Mouse (Mus musculus): ENCODE results near the gene Atp2b4. TPM values are rescaled to one million over a fixed set of nuclear protein-coding genes. Genes with fewer than 3 reads are reported as not detected.

The Atp2b4 gene
- total and polyA plus RNA-seq, 3 experiments = 6.6 to 22.3 (median 21.3) TPM

DNA sequence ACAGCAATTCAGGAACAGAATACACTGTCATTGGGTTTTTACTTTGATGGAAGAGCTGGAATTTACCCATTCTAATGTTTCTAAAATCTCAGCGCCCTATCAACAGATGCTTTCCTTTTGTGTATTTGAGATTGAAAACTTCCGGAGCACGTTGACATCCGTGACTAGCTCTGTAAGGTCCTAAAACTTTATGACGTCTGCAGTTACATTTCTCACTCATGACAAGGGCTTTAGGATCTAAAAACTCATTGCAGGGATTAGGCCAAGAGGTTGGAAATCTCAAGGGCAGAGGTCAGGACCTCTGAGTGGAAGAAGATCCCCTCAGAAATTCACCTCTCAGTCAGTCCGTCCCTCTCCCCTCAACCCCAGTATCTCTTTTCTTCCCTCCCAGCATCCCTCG lies 112.5 kb downstream of the Atp2b4 start:
- Histone ChIP-seq H3K9ac (ENCODE audit: low read depth, low read length) (no peak overlapping the region), H3K79me2 (replicated peaks; ENCODE audit: control insufficient read depth, insufficient read depth, low read length) (no peaks in the 10 kb centered on the region), H3K4me3 (no peak overlapping the region), H3K27me3 (ENCODE audit: control insufficient read depth, insufficient read depth, low read length) (no peaks in the 10 kb centered on the region), H3K27ac (no peak overlapping the region), H3K4me1 (ENCODE audit: control insufficient read depth, insufficient read depth, low read length) (peaks cover 2% of the 10 kb centered on the region), H3K36me3 (ENCODE audit: control insufficient read depth, insufficient read depth, low read length) (peaks cover 2% of the 10 kb centered on the region; the same call in 1 of the 2 replicates)
- intact Hi-C loops (cut with DNase I) = no loop called here
- DNase-seq = no peak
- TF ChIP-seq POLR2A (IDR thresholded peaks at IDR 0.05; ENCODE audit: insufficient read depth, low read depth, low read length) (no peak), CTCF (IDR thresholded peaks at IDR 0.05) (no peak), EP300 (IDR thresholded peaks at IDR 0.05; ENCODE audit: insufficient read depth, low read depth, low read length) (no peak)
- 72% methylated on average over 7 of the region's 7 CpGs for WGBS

DNA sequence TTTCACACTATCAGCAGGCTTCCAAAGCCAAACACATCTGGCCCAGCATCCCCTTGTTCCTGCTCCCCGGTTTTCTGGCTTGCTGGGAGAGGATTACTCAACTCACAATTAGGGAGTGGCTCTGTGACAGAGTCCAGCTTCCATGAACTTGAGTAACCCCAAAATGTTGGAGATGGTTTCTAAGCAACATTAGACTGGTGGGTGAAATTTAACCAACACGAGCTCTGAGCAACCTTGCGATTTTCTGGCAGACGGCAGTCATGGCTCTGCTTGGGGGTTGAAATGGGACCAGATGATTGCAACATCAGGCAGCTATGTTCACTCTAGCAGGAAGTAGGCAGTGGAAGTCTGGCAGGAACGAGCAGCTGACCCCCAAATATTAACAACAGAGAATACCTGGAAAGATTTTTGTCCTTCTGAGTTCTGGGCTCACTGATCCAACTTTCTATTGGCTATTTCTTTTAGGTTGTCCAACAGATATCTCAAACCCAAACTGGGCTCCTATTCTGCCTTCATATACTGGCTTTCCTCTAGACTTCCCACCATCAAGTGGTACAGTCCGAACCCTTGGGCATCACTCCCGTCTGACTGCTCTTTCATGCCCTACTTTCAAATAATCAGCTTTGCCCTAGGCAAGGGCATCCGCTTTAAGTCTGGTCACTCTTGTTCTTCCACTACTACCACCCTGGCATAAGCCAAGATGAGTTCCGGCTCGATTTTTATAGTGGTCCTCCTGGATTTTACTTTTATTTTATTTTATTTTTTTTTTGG lies 114.9 kb downstream of the Atp2b4 start:
- H3K4me3 ChIP-seq = no peak overlapping the region
- peak; percentile 67 to 85 for DNase-seq
- H3K4me1 ChIP-seq (ENCODE audit: control insufficient read depth, insufficient read depth, low read length) = peaks cover 2% of the 10 kb centered on the region
- 53% methylated on average over 10 of the region's 10 CpGs for WGBS
- peak overlapping the region; percentile 57 for H3K27ac ChIP-seq
- no peak for TF ChIP-seq POLR2A (IDR thresholded peaks at IDR 0.05; ENCODE audit: insufficient read depth, low read depth, low read length)
- no peak for TF ChIP-seq CTCF (IDR thresholded peaks at IDR 0.05)
- TF ChIP-seq EP300 (IDR thresholded peaks at IDR 0.05; ENCODE audit: insufficient read depth, low read depth, low read length) = peak; percentile 62; the same call in 1 of the 2 replicates
- H3K79me2 ChIP-seq (replicated peaks; ENCODE audit: control insufficient read depth, insufficient read depth, low read length) = no peaks in the 10 kb centered on the region
- H3K9ac ChIP-seq (ENCODE audit: low read depth, low read length) = no peak overlapping the region
- intact Hi-C loops (cut with DNase I) = no loop called here
- H3K27me3 ChIP-seq (ENCODE audit: control insufficient read depth, insufficient read depth, low read length) = no peaks in the 10 kb centered on the region
- H3K36me3 ChIP-seq (ENCODE audit: control insufficient read depth, insufficient read depth, low read length) = peaks cover 2% of the 10 kb centered on the region; the same call in 1 of the 2 replicates

DNA sequence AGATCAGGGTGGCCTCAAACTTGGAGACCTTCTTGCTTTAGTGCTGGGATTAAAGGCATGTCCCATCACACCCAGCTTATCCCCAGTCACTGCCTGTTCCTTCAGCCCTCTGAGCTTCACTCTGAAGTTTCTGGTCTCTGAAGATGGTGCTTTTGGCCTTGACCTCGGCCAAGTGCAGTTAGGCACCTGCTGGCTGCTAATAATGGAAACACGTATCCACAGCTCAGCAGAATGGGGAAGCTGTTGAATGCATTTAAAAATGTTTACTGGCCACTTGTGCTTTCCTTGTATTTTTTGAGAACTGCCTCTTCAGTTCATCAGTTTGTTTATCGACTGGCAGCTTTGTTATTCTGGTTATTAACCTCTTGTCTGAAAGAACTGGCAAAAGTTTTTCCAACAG lies 129.0 kb downstream of the Atp2b4 start:
- Histone ChIP-seq H3K4me1 (ENCODE audit: control insufficient read depth, insufficient read depth, low read length) (no peaks in the 10 kb centered on the region), H3K36me3 (ENCODE audit: control insufficient read depth, insufficient read depth, low read length) (no peaks in the 10 kb centered on the region), H3K4me3 (no peak overlapping the region), H3K79me2 (replicated peaks; ENCODE audit: control insufficient read depth, insufficient read depth, low read length) (no peaks in the 10 kb centered on the region), H3K27me3 (ENCODE audit: control insufficient read depth, insufficient read depth, low read length) (no peaks in the 10 kb centered on the region), H3K9ac (ENCODE audit: low read depth, low read length) (no peak overlapping the region), H3K27ac (no peak overlapping the region)
- WGBS = 61% methylated on average over 3 of the region's 3 CpGs
- DNase-seq = no peak
- intact Hi-C loops (cut with DNase I) = no loop called here
- TF ChIP-seq CTCF (IDR thresholded peaks at IDR 0.05) (no peak), POLR2A (IDR thresholded peaks at IDR 0.05; ENCODE audit: insufficient read depth, low read depth, low read length) (no peak), EP300 (IDR thresholded peaks at IDR 0.05; ENCODE audit: insufficient read depth, low read depth, low read length) (no peak)

DNA sequence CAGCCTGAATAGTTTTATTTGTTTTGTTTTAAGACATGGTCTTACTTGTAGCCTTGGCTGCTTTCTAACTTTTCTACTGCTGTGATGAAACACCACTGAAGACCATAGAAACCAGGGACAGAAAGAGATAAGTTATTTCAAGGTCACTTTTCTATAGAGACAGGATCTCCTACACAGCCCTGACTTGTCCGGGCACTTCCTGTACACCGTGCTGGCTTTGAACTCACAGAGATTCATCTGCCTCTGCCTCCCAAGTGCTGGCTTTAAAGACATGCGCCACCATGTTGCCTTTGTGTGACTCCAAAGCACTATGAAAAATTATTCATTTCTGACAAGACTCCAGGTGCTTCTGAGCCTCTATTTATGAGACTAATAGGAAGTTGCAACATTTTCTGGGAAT lies 129.6 kb downstream of the Atp2b4 start:
- H3K36me3 ChIP-seq (ENCODE audit: control insufficient read depth, insufficient read depth, low read length) = no peaks in the 10 kb centered on the region
- no peak overlapping the region for H3K27ac ChIP-seq
- TF ChIP-seq CTCF (IDR thresholded peaks at IDR 0.05) = no peak
- TF ChIP-seq EP300 (IDR thresholded peaks at IDR 0.05; ENCODE audit: insufficient read depth, low read depth, low read length) = no peak
- no peak for TF ChIP-seq POLR2A (IDR thresholded peaks at IDR 0.05; ENCODE audit: insufficient read depth, low read depth, low read length)
- H3K79me2 ChIP-seq (replicated peaks; ENCODE audit: control insufficient read depth, insufficient read depth, low read length) = no peaks in the 10 kb centered on the region
- 59% methylated on average over 3 of the region's 3 CpGs for WGBS
- no peak overlapping the region for H3K4me3 ChIP-seq
- no peaks in the 10 kb centered on the region for H3K4me1 ChIP-seq (ENCODE audit: control insufficient read depth, insufficient read depth, low read length)
- no peaks in the 10 kb centered on the region for H3K27me3 ChIP-seq (ENCODE audit: control insufficient read depth, insufficient read depth, low read length)
- intact Hi-C loops (cut with DNase I) = no loop called here
- no peak overlapping the region for H3K9ac ChIP-seq (ENCODE audit: low read depth, low read length)
- no peak for DNase-seq

DNA sequence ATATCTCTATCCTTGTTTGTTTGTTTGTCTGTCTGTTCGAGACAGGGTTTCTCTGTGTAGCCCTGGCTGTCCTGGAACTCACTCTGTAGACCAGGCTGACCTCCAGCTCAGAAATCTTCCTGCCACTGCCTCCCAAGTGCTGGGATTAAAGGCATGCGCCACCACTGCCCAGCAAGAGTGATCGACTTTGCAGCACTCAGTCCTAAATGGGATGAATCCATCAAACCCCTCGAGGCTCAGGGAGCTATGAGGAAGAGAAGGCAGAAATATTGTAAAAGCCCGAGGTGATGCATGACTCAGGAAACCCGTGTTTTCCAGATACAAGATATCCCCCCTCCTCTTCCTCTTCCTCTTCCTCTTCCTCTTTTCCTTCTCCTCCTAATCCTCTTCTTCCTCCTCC lies 130.1 kb downstream of the Atp2b4 start:
- intact Hi-C loops (cut with DNase I) = no loop called here
- no peaks in the 10 kb centered on the region for H3K27me3 ChIP-seq (ENCODE audit: control insufficient read depth, insufficient read depth, low read length)
- no peak overlapping the region for H3K9ac ChIP-seq (ENCODE audit: low read depth, low read length)
- WGBS = 62% methylated on average over 6 of the region's 6 CpGs
- DNase-seq = no peak
- no peaks in the 10 kb centered on the region for H3K4me1 ChIP-seq (ENCODE audit: control insufficient read depth, insufficient read depth, low read length)
- no peak overlapping the region for H3K4me3 ChIP-seq
- no peaks in the 10 kb centered on the region for H3K79me2 ChIP-seq (replicated peaks; ENCODE audit: control insufficient read depth, insufficient read depth, low read length)
- no peak overlapping the region for H3K27ac ChIP-seq
- TF ChIP-seq CTCF (IDR thresholded peaks at IDR 0.05) = no peak
- no peaks in the 10 kb centered on the region for H3K36me3 ChIP-seq (ENCODE audit: control insufficient read depth, insufficient read depth, low read length)

DNA sequence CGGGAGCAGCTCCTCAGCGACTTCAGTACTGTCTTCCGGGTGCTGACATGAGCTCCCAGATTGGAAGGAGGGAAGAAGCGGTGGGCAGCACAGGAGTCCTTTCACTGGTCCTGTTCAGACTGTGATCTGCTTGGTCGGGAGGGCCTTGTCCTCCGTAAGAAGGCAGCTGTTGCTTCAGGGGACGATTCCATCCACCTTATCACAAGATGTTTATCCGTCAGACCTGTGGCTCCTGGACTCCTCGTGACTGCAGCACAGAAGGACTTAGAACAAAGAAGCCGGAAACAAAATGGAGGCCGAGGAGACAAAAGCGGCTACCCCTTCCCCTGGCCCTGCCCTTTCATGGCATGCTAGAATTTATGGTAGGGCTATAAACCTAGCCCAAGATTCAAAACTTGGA lies 130.7 kb downstream of the Atp2b4 start:
- H3K4me3 ChIP-seq = no peak overlapping the region
- no peak for DNase-seq
- no peak overlapping the region for H3K9ac ChIP-seq (ENCODE audit: low read depth, low read length)
- 86% methylated on average over 12 of the region's 12 CpGs for WGBS
- H3K4me1 ChIP-seq (ENCODE audit: control insufficient read depth, insufficient read depth, low read length) = no peaks in the 10 kb centered on the region
- H3K27me3 ChIP-seq (ENCODE audit: control insufficient read depth, insufficient read depth, low read length) = no peaks in the 10 kb centered on the region
- intact Hi-C loops (cut with DNase I) = no loop called here
- no peaks in the 10 kb centered on the region for H3K79me2 ChIP-seq (replicated peaks; ENCODE audit: control insufficient read depth, insufficient read depth, low read length)
- H3K36me3 ChIP-seq (ENCODE audit: control insufficient read depth, insufficient read depth, low read length) = no peaks in the 10 kb centered on the region
- no peak overlapping the region for H3K27ac ChIP-seq
- TF ChIP-seq EP300 (IDR thresholded peaks at IDR 0.05; ENCODE audit: insufficient read depth, low read depth, low read length) (no peak), CTCF (IDR thresholded peaks at IDR 0.05) (no peak), POLR2A (IDR thresholded peaks at IDR 0.05; ENCODE audit: insufficient read depth, low read depth, low read length) (no peak)
